Mouse (Mus musculus): ENCODE measurements around the gene Pttg1ip.

DNA sequence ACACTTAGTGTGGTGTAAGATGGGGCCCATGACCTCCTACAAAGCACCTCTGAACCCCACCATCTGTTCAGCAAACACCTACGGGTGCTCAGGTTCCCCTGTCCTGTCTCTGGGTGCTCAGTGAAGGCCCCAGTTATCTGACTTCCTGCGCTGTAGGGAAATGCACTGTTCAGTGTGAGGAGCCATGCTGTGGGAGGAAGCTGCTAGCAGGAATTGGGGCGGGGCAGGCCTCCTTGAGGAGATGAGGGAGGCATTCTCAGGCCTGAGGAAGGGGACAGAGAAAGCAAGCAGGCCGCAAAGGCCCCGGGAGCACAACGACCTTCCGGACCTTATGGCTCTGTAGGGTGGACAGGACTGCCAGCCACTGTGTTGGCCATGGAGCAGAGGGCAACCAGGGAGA is 7.6 kb downstream of the Pttg1ip start:
- TF ChIP-seq CTCF (IDR thresholded peaks at IDR 0.05; ENCODE audit: low read depth) (no peak), EP300 (IDR thresholded peaks at IDR 0.05; ENCODE audit: low read depth) (no peak)

All from liver, postnatal 0 days (tissue).